8 mouse cellular contexts compared by ENCODE assay signal in the genomic region with DNA sequence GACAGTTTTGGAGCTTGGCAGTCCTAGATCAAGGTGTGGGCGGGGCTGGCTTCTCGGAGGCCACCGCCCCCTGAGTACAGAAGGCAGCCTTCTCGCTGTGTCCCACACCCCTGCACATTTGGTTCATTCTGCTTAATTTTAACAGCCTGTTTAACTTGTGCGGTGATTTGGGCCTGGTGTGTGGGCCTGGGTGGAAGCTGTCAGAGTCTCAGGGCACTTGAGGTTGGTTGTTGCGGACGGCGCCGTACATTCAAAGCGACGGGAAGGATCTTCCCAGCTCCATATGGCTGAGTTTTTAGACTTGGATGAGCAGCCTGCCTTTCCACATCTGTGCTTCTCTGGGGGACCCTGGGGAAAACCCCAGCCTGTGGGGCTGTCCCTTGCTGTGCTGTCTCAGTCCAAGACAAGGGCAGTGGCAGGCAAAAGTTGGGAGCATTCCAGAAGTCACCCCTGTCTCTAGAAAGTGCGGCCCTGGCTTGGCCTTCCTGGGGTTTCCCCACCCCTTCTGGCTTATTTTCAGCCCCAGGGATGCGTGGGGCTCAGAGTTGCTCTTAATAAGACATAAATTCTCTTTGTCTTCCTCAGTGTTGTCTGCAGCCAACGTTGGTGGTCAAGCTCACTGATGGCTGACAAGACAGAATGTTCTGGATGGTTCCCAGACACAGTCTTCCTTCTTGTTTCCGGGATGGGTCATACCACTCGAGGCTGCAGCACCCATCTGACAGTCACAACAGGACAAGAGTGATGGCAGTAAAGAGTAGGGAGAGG. TPM values are rescaled to one million over a fixed set of nuclear protein-coding genes. Genes with fewer than 3 reads are reported as not detected.
DNase-seq lines count a peak whose midpoint lies in the region; ATAC-seq lines count a peak whose summit lies in the region.

No protein-coding gene starts in this region.

- H3K27me3 ChIP-seq in kidney, embryonic 16.5 days (ENCODE audit: insufficient read depth, low read length) = no peaks in the 10 kb centered on the region
- no peaks in the 10 kb centered on the region for H3K27me3 ChIP-seq in liver, embryonic 15.5 days

- peak; percentile 55 to 78 for DNase-seq in adrenal gland, adult (ENCODE audit: inconsistent age in 2 of 2, low spot score in 1 of 2)
- DNase-seq in adrenal gland, adult 18-20 months (ENCODE audit: low spot score in 2 of 2) = no peak
- DNase-seq in left cerebral cortex, adult 18-20 months (ENCODE audit: low spot score in 2 of 2) = peak; percentile 53 to 74
- no peak for DNase-seq in left cerebral cortex, adult 11 months (ENCODE audit: low spot score)
- DNase-seq in natural killer cell, adult 2 months (ENCODE audit: low spot score in 2 of 2) = no peak
- no peak for DNase-seq in thymus, postnatal 36 days

- peaks cover 45% of the 10 kb centered on the region for H3K4me1 ChIP-seq in kidney, embryonic 16.5 days (ENCODE audit: insufficient read depth, low read length)
- peaks cover 95% of the 10 kb centered on the region for H3K4me1 ChIP-seq in liver, embryonic 15.5 days (replicated peaks)

- no peaks in the 10 kb centered on the region for H3K9me3 ChIP-seq in kidney, embryonic 16.5 days (ENCODE audit: low read length)
- H3K9me3 ChIP-seq in liver, embryonic 15.5 days (replicated peaks) = no peaks in the 10 kb centered on the region

- H3K36me3 ChIP-seq in kidney, embryonic 16.5 days (ENCODE audit: insufficient read depth, low read length) = no peaks in the 10 kb centered on the region
- H3K36me3 ChIP-seq in liver, embryonic 15.5 days (replicated peaks) = peaks cover 75% of the 10 kb centered on the region

- 48% methylated on average over 16 of the region's 16 CpGs for WGBS in kidney, embryonic 16.5 days
- WGBS in liver, embryonic 15.5 days (ENCODE audit: insufficient replicate concordance) = 76% methylated on average over 16 of the region's 16 CpGs

- H3K4me2 ChIP-seq in kidney, embryonic 16.5 days (replicated peaks; ENCODE audit: low read depth, low read length) = 0 out of 2 replicates have a peak overlapping the region, but pooled peaks have one; percentile 9
- peak overlapping the region; percentile 12 for H3K4me2 ChIP-seq in liver, embryonic 15.5 days

- no peak overlapping the region for H3K4me3 ChIP-seq in kidney, embryonic 16.5 days (ENCODE audit: low read length)
- no peak overlapping the region for H3K4me3 ChIP-seq in liver, embryonic 15.5 days (replicated peaks)

- 0 out of 2 replicates have a peak overlapping the region, but pooled peaks have one; percentile 2 for H3K9ac ChIP-seq in kidney, embryonic 16.5 days (replicated peaks; ENCODE audit: low read length)
- 0 out of 2 replicates have a peak overlapping the region, but pooled peaks have one; percentile 9 for H3K9ac ChIP-seq in liver, embryonic 15.5 days

- peak overlapping the region; percentile 9; the same call in 1 of the 2 replicates for H3K27ac ChIP-seq in kidney, embryonic 16.5 days (ENCODE audit: low read length)
- H3K27ac ChIP-seq in liver, embryonic 15.5 days (replicated peaks) = peak overlapping the region; percentile 95

- ATAC-seq in kidney, embryonic 16.5 days (ENCODE audit: low FRiP score, low TSS enrichment) = peak; percentile 68
- no peak for ATAC-seq in liver, embryonic 15.5 days (ENCODE audit: insufficient read depth)

RNA-seq across cellular contexts. Expression of gene Mgll, which starts 12.7 kb away (rescaled TPM):
- total RNA-seq in adrenal gland, adult 18-20 months (2021) = 100 to 1,000 TPM; 197 to 247 TPM
- total RNA-seq in left cerebral cortex, adult 18-20 months (2021) = 100 to 1,000 TPM; 162 to 172 TPM
- 40.2 and 48.0 TPM in 2 replicates for polyA plus RNA-seq in kidney, embryonic 16.5 days (2015; fragmentation: Nextera tagmentation; extraction: Ambion mirVana)
- polyA plus RNA-seq in liver, embryonic 15.5 days (2015; fragmentation: Nextera tagmentation; extraction: Ambion mirVana) = 69.7 and 71.6 TPM in 2 replicates

Comparison
In these comparisons a context has a peak if more than half of its experiments do, and no peak if none do; other contexts are left out.
1. DNase-seq: peak in adrenal gland, adult (2 of 2) and left cerebral cortex, adult 18-20 months (2 of 2); none in adrenal gland, adult 18-20 months (0 of 2), left cerebral cortex, adult 11 months (single experiment), natural killer cell, adult 2 months (0 of 2) and thymus, postnatal 36 days (0 of 2).